Mouse (Mus musculus): ENCODE measurements around the gene Adam34. TPM values are rescaled to one million over a fixed set of nuclear protein-coding genes. Genes with fewer than 3 reads are reported as not detected.
"Not testable (repeated sequence)": the region's sequence is repeated elsewhere in the genome, so short reads cannot be mapped to it uniquely, and the experiment has no call there.

The Adam34 gene
- not detected in 2 replicates for polyA plus RNA-seq (2016; fragmentation: Nextera tagmentation; extraction: Ambion mirVana)

DNA sequence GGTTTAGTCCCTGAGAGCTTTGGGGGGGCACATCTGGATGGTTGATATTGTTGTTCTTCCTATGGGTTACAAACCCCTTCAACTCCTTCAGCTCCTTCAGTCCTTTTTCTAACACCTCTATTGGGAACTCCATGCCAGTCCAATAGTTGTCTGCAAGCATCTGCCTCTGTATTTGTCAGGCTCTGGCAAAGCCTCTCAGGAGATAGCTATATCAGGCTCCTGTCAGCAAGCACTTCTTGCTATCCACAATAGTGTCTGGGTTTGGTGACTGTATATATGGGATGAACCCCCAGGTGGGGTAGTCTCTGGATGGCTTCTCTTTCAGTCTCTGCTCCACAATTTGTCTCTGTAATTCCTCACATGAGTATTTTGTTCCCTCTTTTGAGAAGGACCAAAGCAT is at the start of gene Adam34:
TSS of gene Adam34 (minus strand) at position 101 of the 400 bp plus-strand sequence.
- Histone ChIP-seq H3K9ac (no peak within 1 kb of the TSS), H3K9me3 (replicated peaks) (no peaks in the 10 kb centered on the region), H3K27me3 (replicated peaks) (no peaks in the 10 kb centered on the region), H3K36me3 (no peaks in the 10 kb centered on the region), H3K4me2 (no peak within 1 kb of the TSS), H3K27ac (no peak within 1 kb of the TSS), H3K4me1 (no peaks in the 10 kb centered on the region), H3K4me3 (no peak within 1 kb of the TSS)
- ATAC-seq, result no peak

DNA sequence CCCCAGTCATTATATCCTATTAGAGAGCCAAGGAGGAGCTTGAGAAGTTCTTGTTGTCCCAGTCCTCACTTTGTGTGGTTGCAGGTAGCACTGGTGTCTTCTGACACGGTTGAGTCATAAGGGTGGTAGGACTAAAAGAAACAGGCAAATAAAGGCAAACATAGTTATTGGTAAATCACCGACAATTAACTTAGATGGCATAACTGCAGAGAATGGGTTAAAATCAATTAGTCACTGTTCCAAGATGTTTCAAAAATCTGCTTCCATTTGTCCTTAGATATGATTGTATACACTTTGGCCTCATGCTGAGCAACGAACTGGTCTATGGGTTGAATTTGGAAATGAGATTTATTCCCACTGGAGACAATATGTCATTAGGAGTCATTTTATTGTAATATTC is 82.7 kb downstream of the Adam34 start, which contains the start of gene Gm5346:
TSS of gene Gm5346 (minus strand) at position 101 of the 400 bp plus-strand sequence.
- no peaks in the 10 kb centered on the region for H3K36me3 ChIP-seq

DNA sequence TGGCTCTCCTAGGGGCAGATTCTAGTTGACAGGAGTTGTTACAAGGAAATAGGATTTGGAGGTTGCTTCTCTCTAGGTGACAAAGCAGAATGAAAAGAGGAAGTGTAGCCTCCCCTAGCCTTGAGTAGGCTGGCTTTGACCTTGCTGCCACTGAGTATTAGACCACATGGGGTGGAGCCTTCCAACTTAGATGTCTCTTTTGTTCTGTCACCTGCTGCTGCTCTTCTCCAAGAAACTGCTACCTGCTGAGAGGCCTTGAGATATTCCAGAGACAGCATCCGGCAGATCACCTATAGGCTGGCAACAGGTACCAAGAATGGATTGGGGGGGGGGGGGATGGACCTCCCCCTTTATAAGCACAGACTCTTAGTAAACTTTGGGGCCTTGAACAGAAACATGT is 93.8 kb downstream of the Adam34 start:
- Histone ChIP-seq H3K9me3 (replicated peaks) (no peaks in the 10 kb centered on the region), H3K4me3 (no peak overlapping the region), H3K36me3 (no peaks in the 10 kb centered on the region), H3K4me2 (no peak overlapping the region), H3K4me1 (no peaks in the 10 kb centered on the region), H3K9ac (no peak overlapping the region), H3K27ac (no peak overlapping the region), H3K27me3 (replicated peaks) (no peaks in the 10 kb centered on the region)
- ATAC-seq, result no peak
- 75% methylated on average over 1 of the region's 1 CpGs for WGBS (ENCODE audit: insufficient replicate concordance)

More for the DNA sequence above, 82.7 kb downstream of the Adam34 start, which contains the start of gene Gm5346:
- Histone ChIP-seq H3K27me3 (replicated peaks) (no peaks in the 10 kb centered on the region), H3K4me2 (no peak within 1 kb of the TSS), H3K9me3 (replicated peaks) (no peaks in the 10 kb centered on the region), H3K4me1 (no peaks in the 10 kb centered on the region), H3K27ac (no peak within 1 kb of the TSS), H3K4me3 (no peak within 1 kb of the TSS), H3K9ac (no peak within 1 kb of the TSS)
- ATAC-seq, result no peak
- WGBS (ENCODE audit: insufficient replicate concordance), result 69% methylated on average over 3 of the region's 3 CpGs

DNA sequence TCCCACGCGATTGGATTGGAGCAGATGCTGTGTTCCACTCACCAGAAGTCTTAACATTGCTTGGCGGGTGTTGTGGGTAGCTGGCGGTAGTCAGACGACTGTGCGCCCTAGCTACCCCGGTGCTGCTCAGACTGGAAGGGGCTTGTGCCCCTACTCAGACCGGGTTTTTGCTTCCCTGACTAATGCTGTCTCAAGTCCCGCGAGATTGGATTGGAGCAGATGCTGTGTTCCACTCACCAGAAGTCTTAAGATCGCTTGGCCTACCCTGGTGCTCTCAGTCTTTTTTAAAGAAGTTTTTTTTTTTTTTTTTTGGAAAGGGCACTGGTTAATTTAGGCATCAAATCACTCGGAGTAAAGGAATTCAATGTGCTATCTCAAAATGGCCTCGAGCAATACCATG is 106.2 kb downstream of the Adam34 start:
- not testable (repeated sequence) for H3K4me1 ChIP-seq; H3K27ac ChIP-seq; H3K9ac ChIP-seq; ATAC-seq; H3K27me3 ChIP-seq (replicated peaks); H3K4me3 ChIP-seq; H3K4me2 ChIP-seq; H3K36me3 ChIP-seq; H3K9me3 ChIP-seq (replicated peaks)
- 61% methylated on average over 13 of the region's 13 CpGs for WGBS (ENCODE audit: insufficient replicate concordance)

DNA sequence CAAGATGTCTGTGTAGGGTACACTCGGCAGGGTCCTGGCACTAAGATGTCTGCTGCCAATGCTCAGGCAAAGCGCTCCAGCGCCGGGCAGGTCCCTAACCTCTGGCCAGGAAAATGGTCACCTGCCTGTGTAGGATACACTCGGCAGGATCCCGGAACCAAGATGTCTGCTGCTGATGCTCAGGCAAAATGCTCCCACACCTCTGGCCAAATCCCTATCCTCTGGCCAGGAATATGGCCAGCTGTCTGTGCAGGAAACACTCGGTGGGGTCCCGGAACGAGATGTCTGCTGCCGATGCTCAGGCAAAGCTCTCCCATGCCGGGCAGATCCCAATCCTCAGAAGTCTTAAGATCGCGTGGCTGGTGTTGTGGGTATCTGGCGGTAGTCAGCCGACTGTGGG is 106.7 kb downstream of the Adam34 start:
- not testable (repeated sequence) for H3K4me3 ChIP-seq; H3K9ac ChIP-seq; H3K4me2 ChIP-seq; H3K4me1 ChIP-seq; H3K9me3 ChIP-seq (replicated peaks); H3K27me3 ChIP-seq (replicated peaks); ATAC-seq; H3K36me3 ChIP-seq; H3K27ac ChIP-seq
- WGBS (ENCODE audit: insufficient replicate concordance), result 77% methylated on average over 15 of the region's 15 CpGs

Other genes starting within 250 kb of the Adam34 start
- gene Adam26b, start 181.9 kb downstream of the Adam34 start, polyA plus RNA-seq (2016; fragmentation: Nextera tagmentation; extraction: Ambion mirVana), result not detected in 2 replicates
- gene Adam26a, start 133.3 kb downstream of the Adam34 start, polyA plus RNA-seq (2016; fragmentation: Nextera tagmentation; extraction: Ambion mirVana), result not detected in 2 replicates
- not detected in 2 replicates for gene Gm5346, start 82.8 kb downstream of the Adam34 start, polyA plus RNA-seq (2016; fragmentation: Nextera tagmentation; extraction: Ambion mirVana)

Data from liver, embryonic 12.5 days (tissue).